Mouse (Mus musculus) liver, adult 2 months (tissue): ENCODE measurements at regions not wholly inside any gene's neighbourhood (a gene's known extent, or its start where the extent isn't known, plus 50 kb on each side); places are given as distances from the start of the nearest gene placed in this dataset.

ENCODE experiments used
- DNase-seq: peaks from one replicate; pipeline ENCODE4 v3.0.0-alpha.2; 2011; ENCODE audit warnings: low read depth, low spot score; ENCODE audit errors: extremely low read depth
- H3K27ac ChIP-seq: fragments of 200-500 bp; replicated peaks from 2 replicates; pipeline ENCODE4 v1.5.1; 2012; ENCODE audit warnings: low read depth, mild to moderate bottlenecking, control low read depth, inconsistent platforms, low read length; ENCODE audit not compliant: insufficient read depth
- H3K27me3 ChIP-seq: fragments of 200-500 bp; 2 replicates; pipeline ENCODE4 v1.6.1; 2012; ENCODE audit warnings: mild to moderate bottlenecking, moderate library complexity, low read length, inconsistent platforms; ENCODE audit not compliant: control insufficient read depth, insufficient read depth
- H3K36me3 ChIP-seq: fragments of 200-500 bp; 2 replicates; pipeline ENCODE4 v1.6.1; 2012; ENCODE audit warnings: low read length, inconsistent platforms; ENCODE audit not compliant: control insufficient read depth, insufficient read depth
- H3K4me1 ChIP-seq: fragments of 200-500 bp; 2 replicates; pipeline ENCODE4 v1.6.1; 2011; ENCODE audit warnings: low read length; ENCODE audit not compliant: control insufficient read depth, insufficient read depth
- H3K4me3 ChIP-seq: fragments of 200-500 bp; 2 replicates; pipeline ENCODE4 v1.5.1; 2011; ENCODE audit warnings: low read depth, mild to moderate bottlenecking, control low read depth, low read length, moderate library complexity; ENCODE audit not compliant: insufficient read depth
- H3K79me2 ChIP-seq: fragments of 200-500 bp; 2 replicates; pipeline ENCODE4 v1.6.1; 2012; ENCODE audit warnings: inconsistent platforms, mild to moderate bottlenecking, low read length, moderate library complexity; ENCODE audit not compliant: control insufficient read depth, insufficient read depth
- H3K9ac ChIP-seq: fragments of 200-500 bp; 2 replicates; pipeline ENCODE4 v1.6.1; 2012; ENCODE audit warnings: low read depth, mild to moderate bottlenecking, control low read depth, inconsistent platforms, low read length
- CTCF ChIP-seq: fragments of 200-500 bp; IDR thresholded peaks from 2 replicates; pipeline ENCODE4 v1.5.1; 2011; ENCODE audit warnings: low read depth, low read length, control low read depth
- POLR2A ChIP-seq: fragments of 200-500 bp; IDR thresholded peaks from 2 replicates; pipeline ENCODE4 v1.6.1; 2011; ENCODE audit warnings: low read length, control low read depth; ENCODE audit not compliant: insufficient read depth; ENCODE audit errors: extremely low read depth
- WGBS: fragments of 180-500 bp; shearing (Covaris S2); methylation state at CpG from one replicate; pipeline ENCODE4 v1.1.7; 2018; 5-methylcytosine and 5-hydroxymethylcytosine counted together

DNA sequence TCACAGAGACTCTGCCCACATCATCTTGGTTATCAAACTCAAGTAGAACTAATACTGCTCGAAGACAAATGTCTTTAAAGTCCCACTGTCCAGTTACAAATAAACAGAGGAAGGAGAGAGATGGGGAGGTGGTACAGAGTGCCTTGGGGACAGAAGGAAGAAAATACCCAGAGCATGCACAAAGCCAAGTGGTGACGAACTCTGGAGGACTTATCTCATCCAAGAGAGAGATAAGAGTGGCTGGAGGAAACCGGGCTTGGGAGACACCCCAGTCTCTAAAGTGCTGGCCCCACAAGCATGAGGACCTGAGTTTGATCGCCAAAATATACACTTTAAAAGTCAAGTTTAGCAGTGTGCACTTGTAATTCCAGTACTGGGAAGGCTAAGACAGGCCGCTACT is 273.3 kb upstream of the Zfp637 start:
- Histone ChIP-seq H3K9ac (no peak overlapping the region), H3K27me3 (no peaks in the 10 kb centered on the region; the same call in 1 of the 2 replicates), H3K27ac (no peak overlapping the region), H3K36me3 (no peaks in the 10 kb centered on the region), H3K4me1 (no peaks in the 10 kb centered on the region), H3K79me2 (no peaks in the 10 kb centered on the region), H3K4me3 (no peak overlapping the region)
- TF ChIP-seq POLR2A (no peak), CTCF (no peak)
- DNase-seq: no peak
- WGBS: 63% methylated on average over 5 of the region's 5 CpGs

DNA sequence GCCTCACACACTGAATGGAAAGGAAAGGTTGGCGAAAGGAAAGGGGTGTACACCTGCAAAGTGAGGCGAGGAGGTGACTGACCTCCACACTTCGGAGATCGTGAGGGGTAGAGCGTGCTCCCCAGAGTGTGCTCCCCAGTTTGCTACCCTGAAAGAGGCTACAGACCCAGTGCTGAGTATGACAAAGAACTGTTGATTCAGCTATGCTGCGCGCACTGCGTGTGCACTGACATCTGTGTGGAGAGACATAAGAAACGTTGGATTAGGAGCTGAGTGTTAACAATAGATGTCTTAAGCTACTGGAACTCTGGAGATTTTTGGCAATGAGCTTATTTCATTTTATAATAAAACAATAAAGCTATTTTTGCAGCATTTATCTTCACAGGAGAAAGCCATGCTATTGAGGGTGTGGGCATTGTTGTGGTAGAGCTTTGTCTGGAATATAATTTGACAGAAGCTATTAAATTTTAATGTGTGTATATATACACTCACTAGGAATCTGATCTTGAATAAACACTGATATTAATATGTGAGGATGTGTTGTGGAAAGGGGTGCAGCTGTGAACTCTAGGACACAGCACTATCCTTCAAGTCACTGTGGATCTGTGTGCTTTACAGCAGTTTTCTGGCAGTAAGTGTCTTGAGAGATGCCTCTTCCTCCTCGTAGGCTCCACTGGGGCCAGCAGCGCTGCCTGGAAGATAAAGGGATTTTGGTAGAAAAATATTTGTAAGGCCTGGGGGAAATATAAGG is 271.2 kb upstream of the Zfp637 start:
- H3K36me3 ChIP-seq: no peaks in the 10 kb centered on the region
- no peaks in the 10 kb centered on the region for H3K4me1 ChIP-seq
- H3K79me2 ChIP-seq: no peaks in the 10 kb centered on the region
- no peak for DNase-seq
- no peaks in the 10 kb centered on the region; the same call in 1 of the 2 replicates for H3K27me3 ChIP-seq
- H3K4me3 ChIP-seq: no peak overlapping the region
- H3K9ac ChIP-seq: no peak overlapping the region
- WGBS: 89% methylated on average over 11 of the region's 11 CpGs
- no peak for TF ChIP-seq POLR2A
- no peak for TF ChIP-seq CTCF
- no peak overlapping the region for H3K27ac ChIP-seq

DNA sequence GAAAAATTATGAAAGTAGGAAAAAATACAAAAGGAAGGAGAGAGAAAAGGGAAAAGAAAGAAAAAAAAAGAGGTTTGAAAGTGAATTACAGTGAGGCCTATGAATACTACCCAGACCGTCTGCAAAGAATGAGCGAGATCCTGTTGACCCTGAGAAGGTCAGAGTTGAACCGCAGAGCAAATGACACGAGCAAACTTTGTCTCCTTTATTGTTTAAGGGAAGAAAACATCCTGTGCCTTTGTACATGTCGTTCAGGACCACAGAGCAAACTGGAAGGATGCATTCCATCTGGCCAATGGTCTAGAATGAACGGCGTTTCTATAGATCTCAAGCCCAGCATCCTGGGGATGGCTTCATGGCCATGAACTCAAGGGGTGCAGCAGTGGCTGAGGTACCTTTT is 270.6 kb upstream of the Zfp637 start:
- WGBS: 39% methylated on average over 7 of the region's 7 CpGs
- TF ChIP-seq CTCF: no peak
- TF ChIP-seq POLR2A: no peak
- Histone ChIP-seq H3K9ac (no peak overlapping the region), H3K27ac (no peak overlapping the region), H3K4me3 (no peak overlapping the region), H3K4me1 (no peaks in the 10 kb centered on the region), H3K36me3 (no peaks in the 10 kb centered on the region), H3K79me2 (no peaks in the 10 kb centered on the region), H3K27me3 (no peaks in the 10 kb centered on the region; the same call in 1 of the 2 replicates)
- DNase-seq: no peak

DNA sequence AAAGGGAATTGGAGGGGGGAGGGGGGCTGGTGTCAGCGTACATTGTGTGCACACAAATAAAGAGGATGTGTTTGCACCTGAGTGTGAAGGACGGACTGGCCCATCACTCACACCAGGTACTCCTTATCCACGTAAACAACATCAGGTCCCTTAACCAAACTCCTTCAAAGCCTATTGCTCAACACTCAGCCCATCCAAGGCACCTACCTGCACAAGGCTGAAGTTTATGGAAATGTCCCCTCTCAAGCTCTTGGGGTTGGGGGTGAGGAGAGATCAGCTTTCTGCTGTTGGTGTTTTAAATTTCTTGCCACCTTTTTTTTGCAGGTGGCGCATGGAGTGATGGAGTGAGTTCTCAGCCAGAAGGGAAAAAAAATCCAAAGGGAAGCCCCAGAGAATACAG is 270.2 kb upstream of the Zfp637 start:
- Histone ChIP-seq H3K4me1 (no peaks in the 10 kb centered on the region), H3K79me2 (no peaks in the 10 kb centered on the region), H3K27me3 (no peaks in the 10 kb centered on the region; the same call in 1 of the 2 replicates), H3K36me3 (no peaks in the 10 kb centered on the region), H3K9ac (no peak overlapping the region), H3K27ac (no peak overlapping the region), H3K4me3 (no peak overlapping the region)
- no peak for DNase-seq
- WGBS: 84% methylated on average over 4 of the region's 4 CpGs
- no peak for TF ChIP-seq POLR2A
- TF ChIP-seq CTCF: no peak

DNA sequence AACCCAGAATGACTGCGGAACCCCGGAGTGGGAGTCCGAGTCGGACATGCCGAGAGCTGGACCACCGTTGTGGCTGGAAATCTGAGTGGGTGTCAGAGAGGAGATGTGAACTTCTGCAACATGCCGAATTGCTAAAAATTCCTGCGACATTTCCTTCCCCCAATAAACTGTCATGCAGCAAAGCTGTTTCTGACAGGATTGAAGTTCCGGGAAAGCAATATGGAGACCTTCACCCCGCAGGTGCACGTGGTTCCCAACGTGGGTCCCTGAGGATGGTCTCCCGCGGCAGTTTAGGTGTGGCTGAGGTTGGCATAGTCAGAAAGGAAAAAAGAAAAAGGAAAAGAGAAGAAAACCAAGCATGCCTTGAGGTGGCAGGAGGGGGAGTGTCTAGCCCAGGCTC is 269.0 kb upstream of the Zfp637 start:
- Histone ChIP-seq H3K27ac (no peak overlapping the region), H3K27me3 (no peaks in the 10 kb centered on the region), H3K9ac (no peak overlapping the region), H3K79me2 (no peaks in the 10 kb centered on the region), H3K4me1 (no peaks in the 10 kb centered on the region), H3K4me3 (no peak overlapping the region), H3K36me3 (no peaks in the 10 kb centered on the region)
- WGBS: 92% methylated on average over 14 of the region's 14 CpGs
- TF ChIP-seq POLR2A: no peak
- no peak for TF ChIP-seq CTCF
- DNase-seq: no peak

DNA sequence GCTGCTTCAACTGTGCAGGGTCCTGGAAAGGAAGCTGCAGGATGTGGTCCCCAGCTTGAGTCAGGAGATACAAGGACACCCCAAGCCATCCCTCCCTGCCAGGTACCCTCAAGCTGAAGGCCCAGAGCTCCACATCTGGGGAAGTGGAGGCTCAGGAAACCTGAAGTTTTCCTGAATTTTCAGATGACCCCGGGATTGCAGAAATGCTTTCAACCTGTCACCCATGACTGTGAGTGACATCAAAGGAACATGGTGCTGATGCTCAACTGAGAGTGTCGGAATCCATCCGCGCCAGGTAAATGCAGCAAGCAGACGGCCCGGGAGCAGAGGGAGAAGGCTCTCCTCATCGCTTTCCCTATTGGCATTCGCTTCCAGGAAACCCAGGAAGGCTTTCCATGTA is 267.6 kb upstream of the Zfp637 start:
- DNase-seq: no peak
- TF ChIP-seq CTCF (no peak), POLR2A (no peak)
- 93% methylated on average over 8 of the region's 8 CpGs for WGBS
- no peaks in the 10 kb centered on the region for H3K27me3 ChIP-seq
- H3K4me3 ChIP-seq: no peak overlapping the region
- no peaks in the 10 kb centered on the region for H3K4me1 ChIP-seq
- no peak overlapping the region for H3K27ac ChIP-seq
- no peaks in the 10 kb centered on the region for H3K79me2 ChIP-seq
- H3K9ac ChIP-seq: no peak overlapping the region
- H3K36me3 ChIP-seq: no peaks in the 10 kb centered on the region
